Mouse (Mus musculus) heart, embryonic 11.5 days (tissue): ENCODE data around the gene Slc16a4. TPM values are rescaled to one million over a fixed set of nuclear protein-coding genes. Genes with fewer than 3 reads are reported as not detected.
A peak's percentile ranks its signal among the peaks of the same experiment; 100 is the strongest.

Experiments used
- ATAC-seq: fragments of 200-750 bp; cut with Nextera tagmentation; replicated peaks from 2 replicates; pipeline ENCODE4 v1.8.0; 2017; ENCODE audit warnings: moderate library complexity; ENCODE audit not compliant: insufficient number of reproducible peaks, low FRiP score, low TSS enrichment
- H3K27ac ChIP-seq: fragments of 300-500 bp; sonication (generic); 2 replicates; pipeline ENCODE4 v1.5.1; 2014; ENCODE audit warnings: mild to moderate bottlenecking, low read depth, low read length
- H3K27me3 ChIP-seq: fragments of 300-500 bp; sonication (generic); 2 replicates; pipeline ENCODE4 v1.6.1; 2014; ENCODE audit warnings: mild to moderate bottlenecking, low read length, mixed read lengths; ENCODE audit not compliant: control insufficient read depth, insufficient read depth
- H3K36me3 ChIP-seq: fragments of 300-500 bp; sonication (generic); 2 replicates; pipeline ENCODE4 v1.6.1; 2014; ENCODE audit warnings: mild to moderate bottlenecking, low read length, moderate library complexity, mixed read lengths; ENCODE audit not compliant: control insufficient read depth, insufficient read depth
- H3K4me1 ChIP-seq: fragments of 300-500 bp; sonication (generic); 2 replicates; pipeline ENCODE4 v1.6.1; 2014; ENCODE audit warnings: low read length; ENCODE audit not compliant: control insufficient read depth, insufficient read depth
- H3K4me2 ChIP-seq: fragments of 300-500 bp; sonication (generic); 2 replicates; pipeline ENCODE4 v1.6.1; 2014; ENCODE audit warnings: mild to moderate bottlenecking, moderate library complexity
- H3K4me3 ChIP-seq: fragments of 300-500 bp; sonication (generic); 2 replicates; pipeline ENCODE4 v1.5.1; 2014; ENCODE audit warnings: low read depth, low read length
- H3K9ac ChIP-seq: fragments of 300-500 bp; sonication (generic); 2 replicates; pipeline ENCODE4 v1.6.1; 2014; ENCODE audit warnings: mild to moderate bottlenecking, low read depth, low read length, moderate library complexity
- H3K9me3 ChIP-seq: fragments of 300-500 bp; sonication (generic); replicated peaks from 2 replicates; pipeline ENCODE4 v1.6.1; 2016; ENCODE audit warnings: low read length; ENCODE audit not compliant: control insufficient read depth
- WGBS: fragments of 180-500 bp; shearing (Covaris S2); extraction: QIAGEN DNeasy Blood & Tissue Kit; methylation state at CpG from one replicate; pipeline ENCODE4 v1.1.7; 2014; ENCODE audit not compliant: insufficient replicate concordance; 5-methylcytosine and 5-hydroxymethylcytosine counted together
- polyA plus RNA-seq: library from polyadenylated mRNA; unstranded; fragments of >200 nt; fragmentation: Nextera tagmentation; extraction: Ambion mirVana; gene quantifications from 2 replicates; pipeline ENCODE4 v1.2.1, GENCODE M21; 2014

Slc16a4 gene
- polyA plus RNA-seq, 1 experiment from 2014 or later: 3.0 TPM

- Histone ChIP-seq H3K9me3 (no peaks in the 10 kb centered on the region), H3K36me3 (peaks cover 11% of the 10 kb centered on the region), H3K27me3 (no peaks in the 10 kb centered on the region), H3K4me2 (peak overlapping the region; percentile 77), H3K4me1 (peaks cover 17% of the 10 kb centered on the region), H3K27ac (peak overlapping the region; percentile 99), H3K9ac (peak overlapping the region; percentile 92), H3K4me3 (peak overlapping the region; percentile 86)
- no peak for ATAC-seq
- 10% methylated on average over 12 of the region's 12 CpGs for WGBS
These were observed 43.3 kb downstream of the Slc16a4 start for GRCm38 (mm10) chr3:107334202-107334934.

GRCm38 (mm10) chr3:107343971-107344370 is 52.9 kb downstream of the Slc16a4 start:
- H3K9ac ChIP-seq: no peak overlapping the region
- no peaks in the 10 kb centered on the region for H3K27me3 ChIP-seq
- H3K27ac ChIP-seq: no peak overlapping the region
- no peaks in the 10 kb centered on the region for H3K4me1 ChIP-seq
- no peak for ATAC-seq
- no peaks in the 10 kb centered on the region for H3K9me3 ChIP-seq
- no peak overlapping the region for H3K4me3 ChIP-seq
- H3K36me3 ChIP-seq: no peaks in the 10 kb centered on the region
- WGBS: 48% methylated on average over 3 of the region's 3 CpGs
- no peak overlapping the region for H3K4me2 ChIP-seq

- H3K27ac ChIP-seq: no peak overlapping the region
- H3K4me2 ChIP-seq: no peak overlapping the region
- no peak overlapping the region for H3K4me3 ChIP-seq
- ATAC-seq: no peak
- H3K36me3 ChIP-seq: no peaks in the 10 kb centered on the region
- no peak overlapping the region for H3K9ac ChIP-seq
- H3K9me3 ChIP-seq: no peaks in the 10 kb centered on the region
- H3K27me3 ChIP-seq: no peaks in the 10 kb centered on the region
- WGBS: 39% methylated on average over 3 of the region's 3 CpGs
- no peaks in the 10 kb centered on the region for H3K4me1 ChIP-seq
These were observed 54.1 kb downstream of the Slc16a4 start for GRCm38 (mm10) chr3:107345033-107345725.

- Histone ChIP-seq H3K27ac (no peak overlapping the region), H3K9ac (no peak overlapping the region), H3K36me3 (no peaks in the 10 kb centered on the region), H3K4me2 (no peak overlapping the region), H3K4me1 (no peaks in the 10 kb centered on the region), H3K27me3 (no peaks in the 10 kb centered on the region), H3K9me3 (no peaks in the 10 kb centered on the region), H3K4me3 (no peak overlapping the region)
- 73% methylated on average over 3 of the region's 3 CpGs for WGBS
- ATAC-seq: no peak
These were observed 58.0 kb downstream of the Slc16a4 start for GRCm38 (mm10) chr3:107349006-107349405.

- H3K9me3 ChIP-seq: no peaks in the 10 kb centered on the region
- no peak overlapping the region for H3K4me3 ChIP-seq
- H3K36me3 ChIP-seq: no peaks in the 10 kb centered on the region
- ATAC-seq: no peak
- H3K9ac ChIP-seq: no peak overlapping the region
- H3K27ac ChIP-seq: no peak overlapping the region
- H3K27me3 ChIP-seq: no peaks in the 10 kb centered on the region; the same call in none of the 2 replicates
- 63% methylated on average over 3 of the region's 3 CpGs for WGBS
- H3K4me2 ChIP-seq: no peak overlapping the region
- H3K4me1 ChIP-seq: no peaks in the 10 kb centered on the region
These were observed 60.7 kb downstream of the Slc16a4 start for GRCm38 (mm10) chr3:107351706-107352105.

- Histone ChIP-seq H3K4me2 (no peak overlapping the region), H3K9ac (no peak overlapping the region), H3K36me3 (no peaks in the 10 kb centered on the region), H3K9me3 (no peaks in the 10 kb centered on the region), H3K4me1 (no peaks in the 10 kb centered on the region; the same call in 1 of the 2 replicates), H3K27ac (no peak overlapping the region), H3K4me3 (no peak overlapping the region), H3K27me3 (peaks cover 3% of the 10 kb centered on the region)
- 69% methylated on average over 6 of the region's 6 CpGs for WGBS
- ATAC-seq: no peak
These were observed 64.7 kb downstream of the Slc16a4 start for GRCm38 (mm10) chr3:107355618-107356260.

- no peaks in the 10 kb centered on the region for H3K36me3 ChIP-seq
- peak overlapping the region; percentile 51 for H3K4me2 ChIP-seq
- peaks cover 3% of the 10 kb centered on the region for H3K27me3 ChIP-seq
- H3K9me3 ChIP-seq: no peaks in the 10 kb centered on the region
- H3K27ac ChIP-seq: no peak overlapping the region
- ATAC-seq: peak; percentile 55; the same call in 1 of the 2 replicates
- WGBS: under 1% methylated on average over 11 of the region's 11 CpGs
- no peak overlapping the region for H3K4me3 ChIP-seq
- H3K9ac ChIP-seq: peak overlapping the region; percentile 56; the same call in 1 of the 2 replicates
- H3K4me1 ChIP-seq: no peaks in the 10 kb centered on the region; the same call in 1 of the 2 replicates
These were observed 66.0 kb downstream of the Slc16a4 start for GRCm38 (mm10) chr3:107356964-107357441.

GRCm38 (mm10) chr3:107357700-107358234 is 66.7 kb downstream of the Slc16a4 start:
- Histone ChIP-seq H3K4me3 (no peak overlapping the region), H3K9ac (no peak overlapping the region), H3K4me2 (no peak overlapping the region), H3K4me1 (no peaks in the 10 kb centered on the region; the same call in 1 of the 2 replicates), H3K27me3 (peaks cover 3% of the 10 kb centered on the region), H3K27ac (no peak overlapping the region), H3K9me3 (no peaks in the 10 kb centered on the region), H3K36me3 (no peaks in the 10 kb centered on the region)
- 64% methylated on average over 3 of the region's 3 CpGs for WGBS
- ATAC-seq: no peak
